Mouse (Mus musculus) subcutaneous adipose tissue, adult 2 months (tissue): ENCODE measurements around the gene Fgfr1op2. TPM values are rescaled to one million over a fixed set of nuclear protein-coding genes. Genes with fewer than 3 reads are reported as not detected.

Experiments used
- polyA plus RNA-seq: library from polyadenylated mRNA; depleted of rRNA; stranded (reverse); fragments of >200 nt; gene quantifications from 2 replicates; pipeline ENCODE4 v1.2.3, GENCODE M21; 2012; ENCODE audit warnings: low replicate concordance; rRNA removed

The Fgfr1op2 gene
- 64.8 and 68.3 TPM in 2 replicates for polyA plus RNA-seq

GRCm38 (mm10) chr6:146576903-146577302, at the start of gene Fgfr1op2:
TSS of gene Fgfr1op2 (plus strand) at chr6:146577203.

DNA sequence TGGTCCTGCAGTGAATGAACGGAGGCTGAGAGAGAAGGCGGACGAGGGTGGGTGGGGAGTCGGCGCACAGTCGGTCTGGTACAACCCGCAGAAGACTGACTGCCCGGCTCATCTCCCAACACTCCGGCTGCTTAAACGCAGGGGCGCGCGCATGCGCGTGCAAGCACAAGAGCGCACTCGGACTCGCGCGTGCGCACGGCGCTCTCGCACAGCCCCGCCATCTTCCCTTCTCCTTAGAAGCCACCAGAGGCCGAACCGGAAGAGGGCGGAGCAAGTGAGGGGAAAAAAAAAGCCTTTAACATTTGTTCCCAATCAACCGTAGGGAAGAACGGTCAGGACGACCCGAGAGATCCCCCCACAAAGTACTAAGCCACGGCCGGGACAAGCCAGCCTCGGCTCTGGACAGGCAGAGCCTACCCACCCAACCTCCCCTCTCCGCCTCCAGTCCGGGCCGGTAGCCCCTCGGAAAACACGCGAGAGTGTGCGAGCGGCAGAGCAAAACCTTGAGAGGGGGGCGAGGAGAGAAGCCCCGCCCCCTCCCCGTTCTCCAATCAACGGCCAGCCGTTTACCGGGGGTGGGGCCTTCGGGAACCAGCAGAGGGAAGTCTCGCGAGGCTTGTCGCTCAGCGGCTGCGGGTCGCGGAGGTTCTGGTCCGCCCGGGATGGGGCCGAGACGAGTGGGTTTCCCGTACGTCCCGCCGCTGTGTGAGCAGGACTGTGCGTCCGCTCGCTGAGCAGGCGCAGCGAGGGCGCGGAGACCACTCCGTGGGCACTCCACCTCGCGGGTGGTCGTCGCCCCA, 507 bp downstream of the Fgfr1op2 start, which contains the start of gene Ints13:
Gene Ints13, minus strand, starts transcription at position 526 of the 800 bp plus-strand sequence.

DNA sequence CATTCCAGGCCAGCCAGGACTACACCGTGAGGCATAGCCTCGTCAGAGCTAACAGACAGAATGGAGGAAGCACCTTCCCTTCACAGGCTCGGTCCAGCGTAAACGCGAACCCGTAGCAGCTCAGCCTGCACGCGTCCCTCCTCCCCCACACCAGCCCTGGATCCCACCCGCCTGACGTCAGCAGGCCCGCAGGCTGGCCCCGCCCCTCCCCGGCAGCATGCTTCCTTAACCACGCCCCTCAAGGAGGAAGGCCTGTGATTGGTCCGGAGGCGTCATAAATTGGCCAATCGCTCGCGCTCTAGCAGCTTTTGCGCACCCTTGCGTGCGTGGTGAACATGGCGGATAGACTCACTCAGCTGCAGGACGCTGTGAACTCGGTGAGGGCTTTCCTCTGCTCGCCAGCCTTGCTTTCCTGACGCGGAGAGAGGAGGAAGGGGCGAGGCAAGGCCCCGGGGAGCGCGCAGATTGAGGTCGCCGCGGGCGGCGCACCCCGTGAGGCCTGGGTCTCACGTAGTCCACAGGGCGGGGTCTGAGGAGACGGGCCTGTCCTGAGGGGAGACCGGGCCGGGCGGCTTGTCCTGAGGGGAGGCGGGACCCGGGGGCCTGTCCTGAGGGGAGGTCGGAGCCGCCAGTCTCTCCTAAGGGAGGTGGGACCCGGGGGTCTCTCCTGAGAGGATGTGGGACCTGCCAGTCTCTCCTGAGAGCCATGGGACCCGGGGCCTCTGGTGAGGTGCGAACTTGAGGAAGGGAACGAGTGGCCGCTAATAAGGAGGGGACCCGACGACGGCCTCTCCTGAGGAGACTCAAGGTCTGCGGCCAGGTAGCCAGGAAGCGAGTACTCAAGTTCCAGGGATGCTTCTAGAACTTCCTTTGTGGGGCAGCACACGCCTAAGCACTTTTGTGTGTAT, 65.5 kb downstream of the Fgfr1op2 start, which contains the start of the genes Med21 and Tm7sf3:
Gene Med21, plus strand, starts transcription at position 272 of the 908 bp plus-strand sequence.
Gene Tm7sf3, minus strand, starts transcription at position 549 of the 908 bp plus-strand sequence.

Other genes starting within 250 kb of the Fgfr1op2 start
- 13.5 and 28.2 TPM in 2 replicates for gene Itpr2, start 75.0 kb upstream of the Fgfr1op2 start, polyA plus RNA-seq
- gene Ints13, start 632 bp downstream of the Fgfr1op2 start, polyA plus RNA-seq: 10.5 and 24.0 TPM in 2 replicates
- 46.3 and 46.4 TPM in 2 replicates for gene Med21, start 65.3 kb downstream of the Fgfr1op2 start, polyA plus RNA-seq
- 12.8 and 27.1 TPM in 2 replicates for gene Tm7sf3, start 65.6 kb downstream of the Fgfr1op2 start, polyA plus RNA-seq
- gene Stk38l, start 147.8 kb downstream of the Fgfr1op2 start, polyA plus RNA-seq: 7.2 and 7.8 TPM in 2 replicates
- 12.1 and 20.6 TPM in 2 replicates for gene Arntl2, start 218.9 kb downstream of the Fgfr1op2 start, polyA plus RNA-seq